Mouse (Mus musculus): ENCODE data around the gene Katnal1. TPM values are rescaled to one million over a fixed set of nuclear protein-coding genes. Genes with fewer than 3 reads are reported as not detected.

The Katnal1 gene
- polyA plus RNA-seq, 1 experiment from 2014 or later: 23.6 TPM

- Histone ChIP-seq H3K27ac (peak overlapping the region; percentile 17), H3K27me3 (ENCODE audit: insufficient read depth, poor library complexity, severe bottlenecking) (no peaks in the 10 kb centered on the region), H3K4me3 (no peak overlapping the region), H3K36me3 (no peaks in the 10 kb centered on the region), H3K9me3 (0 out of 2 replicates have a peak, but pooled peaks cover 3% of the 10 kb centered on the region), H3K4me1 (replicated peaks) (peaks cover 29% of the 10 kb centered on the region)
- 51% methylated on average over 7 of the region's 7 CpGs for WGBS
- no peak for DNase-seq (ENCODE audit: low spot score)
Observed at GRCm38 (mm10) chr5:148935071-148935821, 6.1 kb upstream of the Katnal1 start.

DNA sequence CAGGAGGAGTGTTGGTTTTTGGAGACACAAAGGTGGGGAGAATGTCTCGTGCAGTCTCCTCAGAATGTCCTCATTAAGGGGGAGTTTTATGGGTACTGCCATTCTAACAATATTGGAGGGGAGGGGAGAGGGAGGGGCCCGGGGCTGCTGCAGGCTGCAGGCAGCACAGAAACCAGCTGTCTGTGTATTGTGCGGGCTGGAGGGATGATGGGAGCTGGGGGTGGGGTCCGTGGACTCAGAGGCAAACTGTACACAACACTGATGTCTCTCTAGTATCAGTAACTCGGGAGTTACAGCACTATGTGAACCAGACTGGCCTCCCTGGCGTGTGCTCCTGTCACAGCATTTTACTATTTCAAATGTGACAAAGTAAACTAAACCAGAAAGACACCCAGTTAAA is 5.3 kb upstream of the Katnal1 start:
- WGBS: 65% methylated on average over 6 of the region's 6 CpGs
- Histone ChIP-seq H3K36me3 (no peaks in the 10 kb centered on the region), H3K27me3 (ENCODE audit: insufficient read depth, poor library complexity, severe bottlenecking) (no peaks in the 10 kb centered on the region), H3K9me3 (0 out of 2 replicates have a peak, but pooled peaks cover 3% of the 10 kb centered on the region), H3K27ac (0 out of 2 replicates have a peak overlapping the region, but pooled peaks have one; percentile 50), H3K4me3 (no peak overlapping the region), H3K4me1 (replicated peaks) (peaks cover 22% of the 10 kb centered on the region)
- no peak for DNase-seq (ENCODE audit: low spot score)

- Histone ChIP-seq H3K4me1 (replicated peaks) (peaks cover 29% of the 10 kb centered on the region), H3K4me3 (no peak overlapping the region), H3K9me3 (0 out of 2 replicates have a peak, but pooled peaks cover 3% of the 10 kb centered on the region), H3K27me3 (ENCODE audit: insufficient read depth, poor library complexity, severe bottlenecking) (no peaks in the 10 kb centered on the region), H3K36me3 (no peaks in the 10 kb centered on the region), H3K27ac (peak overlapping the region; percentile 6; the same call in 1 of the 2 replicates)
- DNase-seq (ENCODE audit: low spot score): no peak
- 68% methylated on average over 8 of the region's 8 CpGs for WGBS
Observed at GRCm38 (mm10) chr5:148933767-148934166, 4.6 kb upstream of the Katnal1 start.

- no peak for DNase-seq (ENCODE audit: low spot score)
- no peaks in the 10 kb centered on the region for H3K9me3 ChIP-seq
- WGBS: 87% methylated on average over 1 of the region's 1 CpGs
- H3K4me3 ChIP-seq: no peak overlapping the region
- H3K4me1 ChIP-seq (replicated peaks): peaks cover 44% of the 10 kb centered on the region
- peaks cover 7% of the 10 kb centered on the region for H3K36me3 ChIP-seq
- no peaks in the 10 kb centered on the region for H3K27me3 ChIP-seq (ENCODE audit: insufficient read depth, poor library complexity, severe bottlenecking)
- no peak overlapping the region for H3K27ac ChIP-seq
Observed at GRCm38 (mm10) chr5:148931301-148931700, 2.2 kb upstream of the Katnal1 start.

- WGBS: under 1% methylated on average over 69 of the region's 69 CpGs
- Histone ChIP-seq H3K27me3 (ENCODE audit: insufficient read depth, poor library complexity, severe bottlenecking) (no peaks in the 10 kb centered on the region), H3K36me3 (peaks cover 24% of the 10 kb centered on the region), H3K9me3 (no peaks in the 10 kb centered on the region), H3K4me3 (peak overlapping the region; percentile 84), H3K4me1 (replicated peaks) (peaks cover 30% of the 10 kb centered on the region), H3K27ac (peak overlapping the region; percentile 99)
- DNase-seq (ENCODE audit: low spot score): peak; percentile 96
Observed at GRCm38 (mm10) chr5:148928382-148929115, 571 bp downstream of the Katnal1 start.

- peak overlapping the region; percentile 99 for H3K27ac ChIP-seq
- 59% methylated on average over 5 of the region's 5 CpGs for WGBS
- no peaks in the 10 kb centered on the region for H3K27me3 ChIP-seq (ENCODE audit: insufficient read depth, poor library complexity, severe bottlenecking)
- H3K4me3 ChIP-seq: peak overlapping the region; percentile 84
- DNase-seq (ENCODE audit: low spot score): no peak
- H3K4me1 ChIP-seq (replicated peaks): peaks cover 29% of the 10 kb centered on the region
- H3K9me3 ChIP-seq: no peaks in the 10 kb centered on the region
- H3K36me3 ChIP-seq: peaks cover 24% of the 10 kb centered on the region
Observed at GRCm38 (mm10) chr5:148927717-148928223, 1.4 kb downstream of the Katnal1 start.

DNA sequence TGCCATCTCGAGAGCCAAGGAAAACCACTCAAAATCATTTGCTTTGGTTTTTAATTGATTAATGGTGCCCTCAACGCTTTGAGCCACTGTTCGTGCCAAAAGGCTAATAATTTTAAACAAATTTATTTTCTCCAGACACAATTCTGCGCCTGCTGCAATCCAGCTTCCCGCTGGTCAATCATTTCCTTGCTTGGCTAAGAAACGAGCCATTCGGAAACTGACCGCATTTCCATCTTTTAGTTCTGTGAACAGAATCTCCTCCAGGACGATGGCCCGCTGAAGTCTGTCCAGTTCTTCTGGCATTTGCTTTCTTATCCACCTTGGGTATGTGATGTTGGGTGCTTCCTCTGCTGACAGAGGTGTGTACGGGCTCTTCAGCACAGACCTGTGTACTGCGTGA is 4.5 kb downstream of the Katnal1 start:
- H3K27me3 ChIP-seq (ENCODE audit: insufficient read depth, poor library complexity, severe bottlenecking): no peaks in the 10 kb centered on the region
- H3K4me1 ChIP-seq (replicated peaks): peaks cover 22% of the 10 kb centered on the region
- 93% methylated on average over 12 of the region's 12 CpGs for WGBS
- DNase-seq (ENCODE audit: low spot score): no peak
- no peak overlapping the region for H3K27ac ChIP-seq
- H3K9me3 ChIP-seq: no peaks in the 10 kb centered on the region
- H3K4me3 ChIP-seq: no peak overlapping the region
- H3K36me3 ChIP-seq: peaks cover 39% of the 10 kb centered on the region

DNA sequence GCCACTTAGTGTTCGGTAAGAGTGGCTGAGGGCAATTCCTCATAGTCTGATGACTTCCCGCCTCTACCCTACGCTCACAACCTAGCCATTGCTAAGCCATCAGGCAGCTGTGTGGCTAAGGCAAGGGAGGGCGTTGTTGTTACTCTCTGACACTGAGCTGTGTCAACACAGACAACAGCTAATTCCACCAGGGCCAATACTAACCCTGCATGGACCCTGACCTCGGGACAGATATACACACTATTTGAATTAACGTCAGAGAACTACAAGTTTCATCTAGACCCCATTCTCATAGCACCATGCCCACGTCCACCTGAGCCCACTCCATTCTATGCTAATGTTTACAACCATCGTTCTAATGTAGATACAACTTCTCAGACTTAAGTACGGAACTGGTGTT is 5.1 kb downstream of the Katnal1 start:
- Histone ChIP-seq H3K4me3 (no peak overlapping the region), H3K9me3 (no peaks in the 10 kb centered on the region), H3K36me3 (peaks cover 45% of the 10 kb centered on the region), H3K27me3 (ENCODE audit: insufficient read depth, poor library complexity, severe bottlenecking) (no peaks in the 10 kb centered on the region), H3K4me1 (replicated peaks) (peaks cover 18% of the 10 kb centered on the region), H3K27ac (no peak overlapping the region)
- no peak for DNase-seq (ENCODE audit: low spot score)
- 90% methylated on average over 9 of the region's 9 CpGs for WGBS

- no peaks in the 10 kb centered on the region for H3K9me3 ChIP-seq
- no peaks in the 10 kb centered on the region for H3K27me3 ChIP-seq (ENCODE audit: insufficient read depth, poor library complexity, severe bottlenecking)
- peaks cover 15% of the 10 kb centered on the region; the same call in 1 of the 2 replicates for H3K4me1 ChIP-seq (replicated peaks)
- WGBS: 87% methylated on average over 10 of the region's 10 CpGs
- no peak overlapping the region for H3K27ac ChIP-seq
- DNase-seq (ENCODE audit: low spot score): no peak
- peaks cover 51% of the 10 kb centered on the region for H3K36me3 ChIP-seq
- no peak overlapping the region for H3K4me3 ChIP-seq
Observed at GRCm38 (mm10) chr5:148923408-148923807, 5.7 kb downstream of the Katnal1 start.

GRCm38 (mm10) chr5:148922773-148923172 is 6.3 kb downstream of the Katnal1 start:
- no peak overlapping the region for H3K4me3 ChIP-seq
- H3K4me1 ChIP-seq (replicated peaks): peaks cover 11% of the 10 kb centered on the region; the same call in 1 of the 2 replicates
- H3K9me3 ChIP-seq: no peaks in the 10 kb centered on the region
- WGBS: 86% methylated on average over 5 of the region's 5 CpGs
- no peaks in the 10 kb centered on the region for H3K27me3 ChIP-seq (ENCODE audit: insufficient read depth, poor library complexity, severe bottlenecking)
- DNase-seq (ENCODE audit: low spot score): no peak
- H3K27ac ChIP-seq: no peak overlapping the region
- H3K36me3 ChIP-seq: peaks cover 57% of the 10 kb centered on the region

DNA sequence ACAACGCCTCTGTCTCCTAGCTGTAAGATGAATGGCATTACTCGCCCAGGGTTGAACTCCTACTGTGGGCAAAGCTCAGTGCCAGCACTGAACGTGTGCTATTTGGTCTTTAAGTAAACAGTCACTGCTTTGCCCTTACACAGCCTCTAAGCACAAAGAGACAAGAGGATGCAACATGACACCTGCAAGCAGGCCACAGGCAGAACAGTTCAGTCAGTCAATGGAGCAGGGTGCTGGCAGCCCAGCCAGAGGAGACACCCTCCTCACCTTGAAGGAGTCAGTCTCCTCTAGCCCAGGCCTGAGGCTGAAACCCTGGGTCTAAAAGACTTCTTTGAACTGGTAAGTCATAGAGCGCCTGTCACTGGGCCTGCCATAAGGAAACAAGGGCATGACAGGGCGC is 11.1 kb downstream of the Katnal1 start:
- Histone ChIP-seq H3K4me1 (replicated peaks) (0 out of 2 replicates have a peak, but pooled peaks cover 2% of the 10 kb centered on the region), H3K36me3 (peaks cover 74% of the 10 kb centered on the region), H3K4me3 (no peak overlapping the region), H3K27me3 (ENCODE audit: insufficient read depth, poor library complexity, severe bottlenecking) (no peaks in the 10 kb centered on the region), H3K9me3 (0 out of 2 replicates have a peak, but pooled peaks cover 2% of the 10 kb centered on the region), H3K27ac (no peak overlapping the region)
- DNase-seq (ENCODE audit: low spot score): no peak
- 76% methylated on average over 5 of the region's 5 CpGs for WGBS

GRCm38 (mm10) chr5:148916775-148917174 is 12.3 kb downstream of the Katnal1 start:
- Histone ChIP-seq H3K36me3 (peaks cover 87% of the 10 kb centered on the region), H3K27ac (no peak overlapping the region), H3K9me3 (0 out of 2 replicates have a peak, but pooled peaks cover 4% of the 10 kb centered on the region), H3K27me3 (ENCODE audit: insufficient read depth, poor library complexity, severe bottlenecking) (no peaks in the 10 kb centered on the region), H3K4me1 (replicated peaks) (0 out of 2 replicates have a peak, but pooled peaks cover 5% of the 10 kb centered on the region), H3K4me3 (no peak overlapping the region)
- DNase-seq (ENCODE audit: low spot score): no peak
- WGBS: 87% methylated on average over 6 of the region's 6 CpGs

DNA sequence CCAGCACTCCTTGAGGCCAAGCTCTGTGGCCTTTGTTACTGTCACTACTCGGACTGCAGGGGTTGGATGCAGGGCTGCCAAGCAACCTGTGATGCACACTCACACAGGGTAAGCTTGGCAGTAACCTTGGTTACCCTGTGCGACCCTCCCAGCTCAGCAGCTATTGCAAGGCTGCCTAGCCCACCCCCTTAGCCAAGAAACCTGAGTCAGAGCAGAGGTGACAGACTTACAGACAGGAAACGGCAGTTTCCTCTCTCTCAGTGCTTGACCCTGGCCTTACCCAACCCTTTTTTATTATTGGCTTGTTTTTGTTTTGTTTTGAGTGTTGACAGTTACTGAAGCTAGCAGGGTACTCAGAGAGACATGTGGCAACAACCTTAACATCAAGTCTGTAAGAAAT is 16.9 kb downstream of the Katnal1 start:
- peaks cover 26% of the 10 kb centered on the region for H3K4me1 ChIP-seq (replicated peaks)
- no peaks in the 10 kb centered on the region for H3K27me3 ChIP-seq (ENCODE audit: insufficient read depth, poor library complexity, severe bottlenecking)
- 60% methylated on average over 3 of the region's 3 CpGs for WGBS
- no peak overlapping the region for H3K4me3 ChIP-seq
- no peak overlapping the region for H3K27ac ChIP-seq
- H3K36me3 ChIP-seq: peaks cover 91% of the 10 kb centered on the region
- H3K9me3 ChIP-seq: 0 out of 2 replicates have a peak, but pooled peaks cover 4% of the 10 kb centered on the region
- DNase-seq (ENCODE audit: low spot score): no peak
